Mouse (Mus musculus) layer of hippocampus, adult 9-10 months (tissue): ENCODE data around the gene Cryaa.

ENCODE experiments used
- DNase-seq: peaks from one replicate; pipeline ENCODE4 v3.0.0; 2022; ENCODE audit warnings: low spot score

Cryaa gene

DNA sequence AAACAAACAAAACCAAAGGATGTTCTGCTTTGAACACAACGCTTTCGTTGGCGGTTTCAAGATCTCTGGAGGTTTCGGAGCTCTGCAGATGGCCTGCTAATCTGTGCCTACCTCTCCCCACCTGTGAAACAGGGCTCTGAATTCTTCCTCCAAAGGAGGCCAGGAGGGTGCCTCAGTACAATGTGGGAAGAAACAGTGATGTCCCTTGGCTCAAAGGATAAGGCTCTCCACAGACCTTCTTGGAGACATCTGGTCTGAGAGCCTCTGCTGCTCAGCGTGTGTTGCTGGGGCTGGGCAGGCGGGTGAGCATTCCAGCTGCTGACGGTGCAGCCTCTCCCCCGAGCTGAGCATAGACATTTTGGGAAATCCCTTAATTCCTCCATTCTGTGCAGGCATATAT, at the start of gene Cryaa:
Cryaa (plus strand) TSS at position 301 of the 400 bp plus-strand sequence.
- no peak for DNase-seq

DNA sequence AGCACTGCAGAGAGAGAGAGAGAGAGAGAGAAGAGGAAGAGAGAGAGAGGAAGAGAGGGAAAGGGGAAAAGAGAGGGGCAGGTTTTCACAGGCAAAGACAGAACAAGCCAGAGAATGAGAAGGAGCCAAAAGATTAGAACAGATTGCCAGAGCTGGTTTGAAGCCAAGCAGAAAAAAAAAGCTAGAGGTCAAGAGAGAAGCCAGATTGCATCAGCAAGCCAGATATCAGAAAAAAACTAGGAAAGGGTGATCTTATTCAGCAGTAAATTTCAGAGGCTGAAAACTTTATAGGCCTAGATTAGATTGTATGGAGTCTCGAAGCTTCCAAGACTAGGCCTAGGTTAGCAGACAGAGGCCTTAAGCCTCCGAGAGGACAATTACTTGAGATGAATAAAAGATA, 49.6 kb upstream of the Cryaa start:
- no peak for DNase-seq

DNA sequence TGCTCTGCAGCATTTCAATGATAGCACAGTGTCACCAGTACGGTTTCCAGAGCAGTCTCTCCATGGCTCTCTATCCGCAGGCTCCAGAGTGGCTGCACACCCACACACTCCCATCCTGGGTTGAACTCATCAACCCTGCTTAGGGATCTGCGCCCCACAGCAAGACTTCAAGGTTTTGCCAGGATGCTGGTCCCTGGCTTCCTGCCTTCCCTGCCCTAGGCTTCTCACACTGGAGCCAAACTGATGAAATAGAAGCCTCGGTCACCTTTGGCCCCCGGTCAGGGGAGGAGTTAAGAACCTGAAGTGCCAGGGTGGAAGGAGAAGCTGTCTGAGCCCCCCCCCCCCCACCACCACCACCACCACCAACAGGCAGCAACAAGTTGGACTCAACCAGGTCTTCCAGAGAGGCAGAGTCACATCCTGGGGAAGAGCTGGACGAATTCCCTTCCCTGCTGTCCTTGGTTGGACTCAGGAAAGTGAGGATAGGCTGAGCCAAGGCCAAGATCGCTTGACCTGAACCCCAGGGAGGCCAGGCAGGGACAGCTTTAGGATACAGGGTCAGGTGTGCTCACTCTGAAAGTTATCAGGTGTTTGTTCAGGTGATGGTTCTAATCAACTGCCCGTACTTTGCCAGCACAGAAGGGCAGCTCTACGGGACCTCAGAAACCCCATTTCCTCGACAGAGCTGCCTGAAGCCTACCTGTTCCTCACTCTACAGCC, 46.4 kb upstream of the Cryaa start:
- DNase-seq, result no peak

DNA sequence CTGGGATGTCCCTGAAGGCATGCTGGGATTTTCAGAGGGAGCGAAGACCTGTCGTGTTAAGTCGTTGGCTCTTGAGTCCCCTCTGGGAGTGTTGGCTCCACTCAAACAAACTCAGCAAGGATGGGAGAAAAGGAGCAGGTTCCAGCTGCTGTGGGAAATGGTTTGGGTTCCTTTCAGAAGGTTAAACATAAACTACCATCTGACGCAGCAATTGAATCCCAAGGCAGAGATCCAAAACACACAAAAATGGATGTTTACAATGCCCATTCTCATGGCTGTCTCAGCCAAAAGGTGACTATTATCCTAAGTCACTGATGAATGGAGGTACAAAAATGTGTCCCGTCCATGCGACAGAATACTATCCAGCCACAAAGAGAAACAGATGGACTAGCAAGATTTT, 44.6 kb upstream of the Cryaa start:
- no peak for DNase-seq

DNA sequence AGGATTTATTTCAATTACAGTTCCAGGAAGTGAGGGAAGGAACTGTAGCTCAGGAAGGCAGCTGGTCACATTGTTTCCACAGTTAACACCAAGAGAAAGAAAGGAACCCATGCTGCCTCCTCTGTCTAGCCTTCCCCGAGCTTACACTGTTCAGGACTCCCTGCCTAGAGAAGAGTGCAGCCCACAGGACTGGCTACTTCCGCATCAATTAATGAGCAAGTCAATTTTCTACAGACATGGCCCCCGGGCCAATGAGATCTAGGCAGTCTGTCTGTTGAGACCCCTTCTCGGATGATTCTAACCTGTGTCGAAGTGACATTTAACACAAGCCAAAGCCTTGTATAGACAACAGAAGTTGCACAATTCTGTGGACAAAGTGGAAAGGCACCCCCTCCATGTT, 42.7 kb upstream of the Cryaa start:
- DNase-seq, result no peak

DNA sequence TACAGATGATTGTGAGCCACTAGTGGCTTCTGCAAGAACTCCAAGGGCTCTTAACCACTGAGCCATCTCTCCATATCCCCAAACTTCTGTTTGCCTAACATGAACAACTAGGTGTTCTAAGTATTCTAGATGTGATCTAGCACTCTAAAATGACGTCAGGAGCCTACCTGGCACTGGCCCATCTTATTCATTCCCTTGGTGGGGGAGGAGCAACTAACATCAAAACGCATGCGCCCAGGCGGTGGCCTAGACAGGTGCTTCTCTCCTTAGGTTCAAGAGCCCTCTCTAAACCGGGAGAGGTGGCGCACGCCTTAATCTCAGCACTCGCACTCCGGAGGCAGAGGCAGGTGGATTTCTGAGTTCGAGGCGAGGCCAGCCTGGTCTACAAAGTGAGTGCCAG, 41.8 kb upstream of the Cryaa start:
- no peak for DNase-seq

DNA sequence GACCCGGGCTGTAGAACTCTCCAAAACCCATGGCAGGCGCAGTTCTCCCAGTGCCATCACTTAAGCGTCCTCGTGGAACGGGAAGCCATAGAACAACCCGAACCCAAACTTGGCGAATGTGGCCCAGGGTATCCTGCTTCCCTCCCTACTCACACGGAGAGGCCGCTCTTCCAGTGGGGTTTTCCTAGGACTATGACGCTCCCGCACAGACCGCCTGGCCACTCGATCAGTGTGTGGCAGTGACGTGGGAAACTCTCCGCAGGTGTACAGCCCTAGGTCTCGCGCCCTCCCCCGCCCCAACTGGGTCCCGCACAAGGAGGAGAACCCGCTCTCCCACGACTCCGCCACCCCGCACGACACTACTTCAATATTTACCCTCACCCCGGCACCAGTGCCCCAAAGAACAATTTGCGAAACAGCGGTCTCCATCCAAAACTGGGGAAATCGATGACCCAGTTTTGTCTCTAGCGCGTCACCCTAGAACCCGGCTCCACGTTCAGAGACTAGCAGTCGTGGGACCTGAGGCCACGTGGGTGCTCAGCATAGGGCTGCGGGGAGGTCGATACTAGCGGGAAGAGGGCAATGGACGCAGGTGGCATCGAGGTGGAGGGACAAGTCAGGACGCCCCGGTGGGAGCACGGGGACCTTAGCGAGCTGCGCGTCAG, 41.2 kb upstream of the Cryaa start:
- DNase-seq, result no peak

DNA sequence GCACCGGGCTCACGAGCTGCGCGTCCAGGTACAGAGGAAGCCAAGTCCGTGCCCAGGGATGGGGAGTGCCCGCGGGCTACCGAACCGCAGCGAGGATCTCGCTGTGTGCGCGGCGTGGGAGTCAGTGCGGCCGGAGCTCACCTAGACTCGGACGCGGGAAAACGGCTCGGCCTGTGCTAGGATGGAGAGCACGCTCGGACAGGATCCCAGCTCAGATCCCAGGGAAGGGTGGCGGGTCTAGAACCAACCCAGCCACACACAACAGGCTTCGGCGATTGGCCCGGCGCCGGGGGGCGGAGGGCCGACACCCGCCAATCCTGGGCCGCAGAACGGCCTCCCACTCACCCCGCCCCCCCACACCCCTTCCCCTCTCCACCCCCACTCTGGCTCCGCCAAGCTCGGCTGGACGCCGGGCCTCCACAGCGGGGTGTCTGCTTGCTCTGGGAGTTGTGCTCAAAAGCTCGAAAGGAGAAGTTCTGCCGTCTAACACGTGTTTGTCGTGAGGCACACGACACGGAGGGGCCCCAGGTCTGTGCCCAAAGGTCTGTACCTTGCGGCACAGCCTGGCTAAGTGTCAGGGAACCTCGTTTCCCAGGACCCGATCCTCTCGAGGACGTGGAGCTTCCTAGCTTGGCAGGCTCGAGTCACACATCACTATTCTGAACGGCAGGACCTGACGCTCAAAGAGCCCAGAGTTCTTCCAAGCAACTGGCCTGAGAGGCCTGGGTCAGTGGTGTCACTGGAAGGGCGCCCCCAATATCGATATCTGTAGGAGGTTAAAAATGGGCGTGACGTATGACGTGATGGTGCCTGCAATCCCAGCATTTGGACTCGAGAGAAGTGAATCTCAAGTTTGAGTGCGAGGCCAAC, 40.4 kb upstream of the Cryaa start, which contains the start of gene Cbs:
Cbs (minus strand) TSS at position 297 of the 870 bp plus-strand sequence.
- no peak for DNase-seq

DNA sequence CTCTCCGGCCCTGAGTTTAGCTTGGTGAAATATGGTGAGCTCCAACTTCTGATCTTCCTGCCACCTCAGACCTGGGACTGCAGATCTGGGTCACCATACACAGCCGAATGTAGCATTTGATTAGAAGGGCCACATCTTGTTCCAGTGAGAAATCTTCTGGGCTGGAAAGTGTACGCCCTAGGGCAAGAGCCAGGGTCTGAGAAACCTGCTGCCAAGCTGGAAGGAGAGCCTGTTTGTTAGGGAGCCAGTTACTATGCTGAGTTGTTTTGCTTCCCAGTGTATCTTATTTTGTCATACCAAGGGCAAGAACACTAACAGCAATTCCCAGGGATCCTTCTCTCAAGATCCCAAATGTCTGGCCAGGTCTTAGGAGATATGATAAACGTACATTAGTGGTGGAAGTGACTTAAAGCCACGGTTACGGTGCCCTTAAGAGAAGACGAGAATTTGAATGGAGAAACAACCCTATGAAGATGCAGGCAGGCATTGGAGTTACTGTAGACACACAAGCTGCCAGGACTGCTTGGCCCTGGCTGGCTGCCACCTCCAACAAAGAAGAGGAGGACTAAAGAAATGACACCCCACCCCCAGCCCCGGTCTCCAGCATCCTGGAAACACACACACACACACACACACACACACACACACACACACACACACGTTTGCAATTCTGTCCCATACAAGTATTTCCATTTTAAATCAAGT, 39.6 kb upstream of the Cryaa start:
- no peak for DNase-seq

DNA sequence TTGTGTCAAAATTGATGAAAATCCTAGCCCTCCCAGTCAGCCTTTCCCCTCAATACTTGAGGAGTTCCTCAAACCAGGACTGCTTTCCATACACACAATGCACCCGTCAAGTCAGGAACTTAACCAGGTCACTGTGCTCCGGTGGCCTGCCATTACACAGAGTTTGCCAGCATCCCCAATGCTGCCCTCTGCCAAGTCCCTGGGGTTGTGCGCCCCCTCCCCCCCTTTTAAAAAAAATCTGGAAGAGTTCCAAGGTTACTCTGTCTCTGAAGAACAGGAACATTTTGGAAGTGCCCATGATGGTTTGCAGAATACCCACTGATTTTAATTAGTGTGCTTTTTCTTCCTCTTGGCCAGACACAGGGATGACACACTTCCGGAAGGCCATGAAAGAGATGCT, 38.0 kb upstream of the Cryaa start:
- DNase-seq, result no peak

DNA sequence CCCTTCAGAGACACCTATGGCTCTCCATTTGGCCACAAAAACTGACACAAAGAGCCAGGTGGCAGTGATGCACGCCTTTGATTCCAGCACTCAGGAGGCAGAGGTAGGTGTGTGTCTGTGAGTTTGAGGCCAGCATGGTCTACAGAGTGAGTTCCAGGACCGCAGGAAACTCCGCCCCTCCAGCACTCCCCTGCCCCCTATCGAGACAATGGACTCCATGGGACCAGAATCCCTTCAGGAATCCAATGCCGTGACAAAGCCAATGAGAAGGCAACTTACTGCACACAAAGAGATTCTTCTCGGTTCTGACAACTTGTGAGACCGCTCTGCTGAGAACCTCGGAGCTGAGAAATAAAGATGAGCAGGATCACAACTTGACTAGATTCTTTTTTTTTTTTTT, 35.3 kb upstream of the Cryaa start:
- DNase-seq, result no peak

DNA sequence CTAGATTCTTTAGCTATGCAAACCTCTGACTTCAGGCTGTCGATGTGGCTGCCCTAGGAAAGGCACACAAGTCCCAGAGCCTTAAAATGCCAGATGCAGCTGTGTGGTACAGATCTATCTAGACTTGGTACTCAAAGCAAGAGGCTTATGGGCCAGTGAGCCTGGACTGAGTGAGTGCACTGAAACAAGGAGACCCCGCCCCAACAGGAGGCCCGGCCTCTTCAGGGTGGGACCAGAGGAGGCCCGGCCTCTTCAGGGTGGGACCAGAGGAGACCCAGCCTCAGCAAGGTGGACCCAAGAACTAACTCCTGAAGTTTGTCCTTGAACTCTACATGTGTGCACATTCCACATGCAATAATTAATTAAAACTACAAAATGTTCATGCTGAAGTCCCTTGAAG, 34.7 kb upstream of the Cryaa start:
- no peak for DNase-seq

DNA sequence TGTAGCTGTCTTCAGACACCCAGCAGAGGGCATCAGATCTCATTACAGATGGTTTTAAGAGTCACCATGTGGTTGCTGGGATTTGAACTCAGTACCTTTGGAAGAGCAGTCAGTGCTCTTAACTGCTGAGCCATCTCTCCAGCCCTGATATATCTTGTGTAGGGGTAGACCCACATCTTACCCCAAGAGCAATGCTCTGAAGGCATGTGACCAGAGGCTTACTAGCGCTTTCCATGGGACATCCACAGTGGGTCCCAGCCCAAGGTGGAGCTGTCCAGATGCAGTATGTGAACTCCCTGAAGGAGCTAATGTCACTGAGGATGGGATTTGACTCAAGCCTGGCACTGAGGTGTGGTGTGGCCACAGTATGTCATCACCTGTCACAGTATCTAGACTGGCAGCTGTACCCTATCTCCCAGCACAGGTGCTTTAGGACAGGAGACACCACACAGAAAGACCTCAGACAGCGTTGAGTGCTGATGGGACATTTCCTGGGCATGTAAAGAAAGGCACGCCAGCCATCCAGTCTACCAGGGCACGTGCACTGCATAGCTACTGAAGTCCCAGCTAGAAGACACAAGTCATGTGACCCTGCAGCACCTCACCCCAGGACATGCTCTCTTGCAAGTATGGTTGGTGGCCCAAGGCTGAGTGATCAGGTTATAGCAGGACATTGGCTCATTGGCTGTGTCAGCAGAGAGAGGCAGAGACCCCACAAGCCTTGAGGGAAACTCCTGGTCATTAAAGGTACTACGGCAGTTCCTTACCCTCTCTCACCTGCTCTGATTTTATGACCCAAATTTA, 31.2 kb upstream of the Cryaa start:
- DNase-seq, result no peak

DNA sequence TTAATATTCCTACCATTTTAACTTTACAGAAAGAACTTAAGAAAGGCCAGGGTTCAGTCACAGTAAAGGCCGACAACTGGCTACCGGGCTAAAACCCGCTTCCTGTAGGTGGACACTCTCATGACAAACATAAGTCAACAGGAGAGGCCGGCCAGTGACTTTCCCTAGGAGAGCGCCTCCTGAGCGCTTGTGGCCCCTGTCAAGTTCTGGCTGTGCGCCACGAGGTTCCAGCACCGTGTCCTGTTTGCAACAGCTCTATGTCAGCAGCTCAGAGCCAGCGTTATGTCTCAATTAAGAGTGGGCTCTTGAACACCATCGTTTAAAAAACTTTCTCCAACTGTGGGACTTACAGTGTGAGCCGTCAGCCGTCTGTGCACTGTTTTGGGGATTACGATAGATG, 25.5 kb upstream of the Cryaa start:
- no peak for DNase-seq

DNA sequence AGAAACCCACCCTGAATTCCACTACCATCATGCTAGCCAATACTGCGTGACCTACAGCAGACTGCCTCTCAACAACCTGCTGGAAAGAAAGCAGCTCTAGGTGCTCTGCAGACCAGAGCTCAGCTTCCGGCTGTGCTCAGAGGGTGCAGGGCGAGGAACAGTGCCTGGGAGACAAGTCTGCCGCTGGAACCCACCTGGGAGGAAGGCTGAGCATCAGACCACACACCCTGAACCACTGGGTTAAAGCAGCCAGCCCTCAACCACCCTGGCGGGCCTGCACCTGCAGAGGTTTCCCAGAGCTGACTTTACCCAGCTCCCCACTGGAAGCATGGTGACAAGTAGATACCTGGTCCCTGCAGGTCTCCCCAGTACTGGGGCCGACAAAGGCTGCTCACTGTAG, 24.3 kb upstream of the Cryaa start:
- DNase-seq, result no peak

DNA sequence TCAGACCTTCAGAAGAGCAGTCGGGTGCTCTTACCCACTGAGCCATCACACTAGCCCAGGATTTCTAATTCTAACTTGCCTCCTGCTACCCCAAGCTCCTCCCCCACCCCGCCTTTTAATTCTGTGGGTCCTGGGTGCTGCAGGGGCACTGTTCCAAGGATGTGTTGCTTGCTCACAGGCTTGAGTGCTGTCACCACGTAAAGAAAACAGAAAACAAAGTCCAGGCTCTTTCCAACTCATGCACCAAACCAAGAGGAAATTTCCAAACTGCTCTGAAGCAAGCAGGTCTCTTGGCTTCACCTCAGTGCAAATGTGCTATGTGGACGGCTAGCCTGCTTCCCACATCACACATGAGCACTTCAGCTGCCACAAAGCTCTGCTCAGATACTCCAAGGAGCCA, 22.2 kb upstream of the Cryaa start:
- no peak for DNase-seq

DNA sequence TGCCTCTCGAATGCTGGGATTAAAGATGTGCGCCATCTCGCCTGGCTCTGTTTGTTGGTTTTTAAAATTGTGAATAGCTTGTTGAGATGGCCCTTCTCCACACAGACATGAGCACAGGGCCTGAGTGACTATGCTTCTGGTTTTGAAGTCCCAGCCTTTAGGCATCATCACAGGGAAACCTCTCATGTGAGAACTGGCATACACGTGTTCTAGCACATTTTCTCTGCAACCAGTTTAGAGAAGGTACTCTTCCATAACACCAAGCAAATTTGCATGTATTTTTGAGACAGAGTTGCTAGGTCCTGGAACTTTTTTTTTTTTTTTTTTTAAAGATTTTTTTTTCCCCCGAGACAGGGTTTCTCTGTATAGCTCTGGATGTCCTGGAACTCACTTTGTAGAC, 20.9 kb upstream of the Cryaa start:
- DNase-seq, result no peak

DNA sequence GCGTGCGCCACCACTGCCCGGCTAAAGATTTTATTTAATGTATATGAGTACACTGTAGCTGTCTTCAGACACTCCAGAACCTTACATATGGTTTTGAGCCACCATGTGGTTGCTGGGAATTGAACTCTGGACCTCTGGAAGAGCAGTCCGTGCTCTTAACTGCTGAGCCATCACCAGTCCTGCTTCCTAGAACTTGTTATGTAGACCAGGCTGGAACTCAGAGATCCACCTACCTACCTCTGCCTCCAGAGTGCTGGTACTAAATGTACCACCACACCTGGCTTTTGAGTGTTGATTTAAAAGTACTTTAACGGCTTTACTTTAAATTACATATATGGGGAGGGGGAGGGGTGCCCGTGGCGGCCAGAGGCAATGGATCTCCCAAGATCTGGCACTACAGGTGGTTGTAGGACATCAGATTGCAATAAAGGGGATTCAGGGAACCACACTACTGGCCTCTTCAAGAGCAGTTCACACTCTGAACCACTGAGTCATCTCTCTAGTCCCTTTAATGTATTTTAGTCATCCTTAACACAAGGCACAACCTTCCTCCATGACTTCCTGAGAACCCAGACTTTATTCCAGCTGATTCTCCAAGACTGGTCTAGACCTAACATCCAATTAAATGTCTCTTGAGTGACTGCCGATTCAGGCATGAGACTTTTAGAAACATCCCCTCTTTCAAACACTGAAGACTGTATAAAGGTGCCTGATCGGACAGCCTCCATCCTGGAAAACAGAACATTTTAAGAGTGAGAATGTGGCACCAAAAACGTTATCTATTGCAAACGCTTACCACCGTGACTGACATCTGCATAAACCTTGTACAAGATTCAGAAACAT, 20.2 kb upstream of the Cryaa start:
- no peak for DNase-seq

DNA sequence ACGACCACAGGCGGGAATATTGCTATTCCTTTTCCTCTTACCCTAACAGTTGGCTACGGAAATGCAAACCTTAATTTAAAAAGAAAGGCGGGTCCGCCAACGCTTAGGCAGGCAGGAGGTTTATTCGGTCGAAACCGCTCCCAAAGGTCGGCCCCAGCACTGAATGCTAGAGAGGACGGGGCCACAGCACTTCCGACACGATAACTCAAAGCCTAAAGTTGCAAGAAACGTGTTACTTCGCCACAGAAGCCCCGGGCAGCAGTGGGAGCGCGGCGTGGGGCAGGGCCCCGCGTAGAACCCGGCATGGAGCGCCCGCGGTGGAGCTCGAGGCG, 19.5 kb upstream of the Cryaa start:
- no peak for DNase-seq

DNA sequence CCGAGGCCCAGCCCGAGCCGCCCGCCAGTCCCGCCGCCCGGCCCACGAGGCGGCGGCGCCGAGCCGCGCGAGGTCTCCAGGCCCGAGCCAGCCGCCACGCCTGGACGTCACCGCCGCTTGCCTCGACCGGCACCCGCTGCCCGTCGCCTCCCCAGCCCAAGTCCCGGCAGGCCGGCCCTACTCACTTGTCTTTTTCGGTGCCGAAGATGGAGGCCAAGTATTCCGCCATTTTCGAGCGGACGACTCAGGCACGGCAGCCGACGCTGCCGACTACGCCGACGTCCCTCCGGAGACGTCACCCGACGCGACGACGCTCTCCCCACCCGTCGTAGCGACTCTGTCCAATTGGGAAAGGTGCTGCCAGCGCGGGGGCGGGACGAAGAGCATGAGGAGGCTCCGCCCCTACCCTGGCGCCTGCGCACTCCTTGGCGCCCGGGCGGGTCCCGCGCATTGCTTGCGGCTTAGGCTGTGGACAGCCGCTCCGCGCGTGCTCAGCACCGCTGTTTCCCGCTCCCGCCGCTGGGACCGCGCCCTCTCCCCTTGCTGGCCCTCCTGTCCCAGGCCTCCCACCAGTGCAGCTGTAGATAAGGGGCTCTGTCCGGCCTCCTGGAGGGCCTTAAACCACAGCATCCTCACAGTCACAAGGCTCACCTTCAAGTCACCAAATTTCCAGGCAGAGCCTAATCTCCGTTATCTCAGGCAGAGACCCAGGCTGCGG, 19.0 kb upstream of the Cryaa start, which contains the start of gene U2af1:
U2af1 (minus strand) TSS at position 425 of the 718 bp plus-strand sequence.
- DNase-seq, result peak; percentile 95
